Mouse (Mus musculus): Measurements from ENCODE around the gene Dpagt1.

DNA sequence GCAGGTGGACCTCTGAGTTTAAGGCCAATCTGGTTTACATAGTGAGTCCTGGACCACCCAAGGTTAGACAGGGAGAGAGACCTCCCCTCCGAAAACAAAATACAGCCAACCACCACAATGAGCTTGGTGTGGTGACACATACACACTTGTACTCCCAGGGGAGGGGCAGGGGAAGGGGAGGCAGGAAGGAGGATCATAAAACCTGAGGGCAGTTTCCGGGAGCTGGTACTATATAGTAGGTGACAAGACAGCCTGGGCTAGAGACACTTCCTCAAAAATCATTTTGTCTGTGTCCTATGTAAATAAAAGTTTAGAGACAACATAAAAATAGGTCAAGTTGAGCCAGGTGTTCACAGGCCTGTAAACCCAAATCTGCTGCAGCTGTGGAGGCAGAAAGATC is 18.6 kb upstream of the Dpagt1 start:
- no peak for TF ChIP-seq FLI1 (IDR thresholded peaks at IDR 0.05; ENCODE audit: low read length)
- no peak for TF ChIP-seq GATA1 (IDR thresholded peaks at IDR 0.05; ENCODE audit: borderline replicate concordance, low read length)
